Mouse (Mus musculus) small intestine, adult 2 months (tissue): ENCODE results near the gene Olfr555.

Source experiments
- CTCF ChIP-seq: fragments of 200-500 bp; IDR thresholded peaks from 2 replicates; pipeline ENCODE4 v1.5.1; 2012; ENCODE audit warnings: low read depth, mild to moderate bottlenecking, control low read depth, inconsistent platforms, low read length, moderate library complexity, mixed read lengths; ENCODE audit not compliant: insufficient replicate concordance, insufficient read length; ENCODE audit errors: extremely low read depth
- POLR2A ChIP-seq: fragments of 200-500 bp; IDR thresholded peaks from 2 replicates; pipeline ENCODE4 v1.6.1; 2012; ENCODE audit warnings: low read depth, mild to moderate bottlenecking, control low read depth, inconsistent platforms, low read length, moderate library complexity

DNA sequence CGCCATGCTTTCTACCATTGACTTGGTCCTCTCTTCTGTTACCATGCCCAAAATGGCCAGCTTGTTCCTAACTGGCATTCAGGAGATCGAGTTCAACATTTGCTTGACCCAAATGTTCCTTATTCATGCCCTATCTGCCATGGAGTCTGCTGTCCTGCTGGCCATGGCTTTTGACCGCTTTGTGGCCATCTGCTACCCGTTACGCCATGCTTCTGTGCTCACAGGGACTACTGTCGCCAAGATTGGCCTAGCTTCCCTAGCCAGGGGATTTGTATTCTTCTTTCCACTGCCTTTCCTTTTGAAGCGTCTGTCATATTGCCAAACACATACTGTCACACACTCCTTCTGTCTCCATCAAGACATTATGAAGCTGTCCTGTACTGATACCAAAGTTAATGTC lies 39.8 kb downstream of the Olfr555 start:
- no peak for TF ChIP-seq CTCF
- no peak for TF ChIP-seq POLR2A
